Mouse (Mus musculus) CD4-positive helper T cell, adult 2 months (primary cell): ENCODE data around the gene Cnpy3.
"Not testable (repeated sequence)": the region's sequence is repeated elsewhere in the genome, so short reads cannot be mapped to it uniquely, and the experiment has no call there.

Experiments
- DNase-seq: peaks from one replicate; pipeline ENCODE4 v3.0.0-alpha.2; 2012; ENCODE audit warnings: low read depth, missing footprints, low spot score

Cnpy3 gene

DNA sequence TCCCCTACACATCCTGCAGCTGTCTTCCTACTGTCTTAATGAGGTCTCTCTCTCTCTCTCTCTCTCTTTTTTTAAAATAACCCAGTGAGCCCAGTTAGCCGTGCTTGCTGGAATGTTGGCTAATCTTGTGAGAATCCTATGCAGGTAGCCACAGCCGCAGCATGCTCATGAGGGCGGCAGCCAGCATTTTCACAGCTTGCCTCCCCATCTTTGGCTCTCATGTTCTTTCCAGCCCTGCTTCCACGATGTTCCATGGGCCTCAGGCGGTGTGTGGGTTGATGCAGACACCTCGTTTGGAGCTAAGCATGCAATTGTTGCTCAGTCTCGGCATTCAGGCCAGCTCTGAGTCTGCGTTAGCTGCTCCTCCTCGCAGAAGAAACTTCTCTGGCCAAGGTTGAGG, 12.9 kb upstream of the Cnpy3 start:
- not testable (repeated sequence) for DNase-seq

DNA sequence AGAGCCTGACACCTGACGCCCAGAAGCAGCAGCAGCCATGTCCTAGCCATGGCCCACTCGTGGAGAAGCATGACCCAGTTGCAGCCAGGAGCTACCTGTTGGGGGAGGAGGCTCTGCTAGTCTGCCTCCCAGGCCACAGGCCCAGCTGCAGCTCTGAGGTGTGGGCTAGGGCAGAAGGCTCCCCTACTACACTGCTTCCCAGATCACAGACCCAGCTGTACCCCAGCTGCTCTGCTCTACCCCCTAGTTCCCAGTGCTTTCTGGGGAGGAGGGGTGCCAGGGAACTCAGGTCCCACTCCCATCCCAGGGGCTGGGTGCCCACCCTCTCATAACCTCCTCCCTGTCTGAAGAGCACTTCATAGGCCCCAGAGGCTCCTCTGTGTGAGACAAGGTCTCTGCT, 11.5 kb upstream of the Cnpy3 start, which contains the start of gene Ptcra:
Gene Ptcra (minus strand): TSS at position 169 of the 400 bp plus-strand sequence.
- DNase-seq = no peak

DNA sequence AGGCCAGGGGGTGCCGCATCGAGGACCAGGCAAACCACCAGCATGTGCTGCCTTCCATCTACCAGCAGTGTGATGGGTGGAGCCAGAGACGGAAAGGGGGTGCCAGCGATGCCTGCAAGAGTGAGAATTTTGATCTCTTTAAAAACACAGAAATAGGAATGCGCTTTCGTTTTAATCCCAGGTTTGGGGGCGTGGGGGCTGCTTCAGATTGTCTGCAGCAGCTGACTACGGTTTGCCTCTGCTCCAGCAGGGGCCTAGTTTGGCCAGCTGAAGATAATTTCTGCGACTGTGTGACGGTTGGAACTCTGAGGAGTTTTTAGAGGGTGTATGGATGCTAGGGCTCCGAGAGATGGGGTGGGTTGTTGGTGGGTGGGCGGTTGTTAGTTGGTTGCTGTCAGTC, 6.7 kb upstream of the Cnpy3 start:
- DNase-seq = no peak

DNA sequence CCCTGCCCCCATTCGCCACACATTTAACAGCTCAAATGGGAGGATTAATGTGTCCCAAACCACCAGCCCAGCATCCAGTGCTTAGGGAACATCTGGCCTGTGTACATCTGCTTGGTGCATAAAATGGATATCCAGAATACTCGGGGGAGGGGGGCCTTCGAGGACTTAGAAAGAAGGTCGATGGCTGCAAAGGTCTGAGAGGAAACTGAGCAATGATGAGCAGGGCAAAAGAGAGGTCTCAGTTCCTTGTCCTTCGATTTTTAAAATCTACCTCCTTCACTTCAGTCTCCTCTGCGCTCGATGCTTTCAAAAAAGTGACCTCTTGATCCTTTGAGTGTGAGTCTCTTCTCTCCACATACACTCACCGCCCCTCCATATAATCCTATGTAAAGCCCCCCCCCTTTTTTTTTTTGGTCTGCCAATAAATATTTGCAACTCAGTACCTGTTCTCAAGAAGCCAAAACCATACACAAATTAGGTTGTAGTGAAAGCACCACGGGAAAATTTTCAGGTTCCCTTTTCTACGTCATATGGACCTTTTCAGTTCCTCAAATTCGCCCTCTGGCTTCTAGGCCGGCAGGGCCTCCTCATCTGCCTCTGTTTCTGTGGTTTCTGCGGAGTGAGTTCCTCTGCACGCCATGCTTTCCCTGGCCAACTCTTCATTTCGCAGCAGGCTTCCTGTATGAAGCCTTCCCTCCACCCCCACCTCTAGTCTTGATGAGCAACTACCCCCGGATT, 789 bp downstream of the Cnpy3 start:
- DNase-seq = peak; percentile 85

DNA sequence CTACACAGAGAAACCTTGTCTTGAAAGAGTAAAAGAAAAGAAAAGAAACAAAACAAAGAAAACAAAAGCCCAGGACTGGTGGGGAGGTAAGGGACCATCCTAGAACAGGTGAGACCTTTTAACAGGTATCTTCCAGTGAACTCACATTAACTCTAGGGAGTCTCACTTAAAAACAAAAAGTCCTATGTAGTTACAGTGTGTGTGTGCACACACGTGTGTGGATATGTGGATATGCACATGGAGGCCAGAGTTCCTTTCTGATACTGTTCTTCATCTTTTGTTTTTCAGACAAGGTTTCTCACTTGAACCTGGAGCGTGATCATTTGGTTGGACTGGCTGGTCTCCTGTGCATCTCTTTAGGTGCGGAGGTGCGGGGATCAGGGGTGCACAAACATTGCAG, 1.4 kb downstream of the Cnpy3 start:
- DNase-seq = no peak

DNA sequence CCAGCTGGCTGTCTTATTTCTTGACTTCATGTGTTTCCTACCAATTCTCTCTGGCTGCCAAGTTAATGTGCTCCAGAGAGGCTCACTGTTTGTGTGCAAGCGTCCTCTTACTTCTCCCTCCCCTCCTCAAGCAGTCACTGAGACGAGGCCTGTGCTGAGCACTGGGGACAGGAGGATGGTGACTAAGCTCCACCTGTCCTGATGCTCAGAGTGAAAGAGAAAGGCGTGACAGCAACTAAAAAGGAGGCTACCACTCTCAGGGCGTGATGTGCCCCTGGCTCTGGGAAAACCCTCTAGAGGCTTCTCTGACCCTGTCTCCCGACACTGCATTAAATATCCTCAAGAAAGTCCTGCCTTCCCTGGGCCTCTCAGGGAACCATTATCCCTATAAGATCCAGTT, 2.7 kb downstream of the Cnpy3 start:
- DNase-seq = no peak

GRCm38 (mm10) chr17:46747806-46748205, 4.2 kb downstream of the Cnpy3 start:
- no peak for DNase-seq

DNA sequence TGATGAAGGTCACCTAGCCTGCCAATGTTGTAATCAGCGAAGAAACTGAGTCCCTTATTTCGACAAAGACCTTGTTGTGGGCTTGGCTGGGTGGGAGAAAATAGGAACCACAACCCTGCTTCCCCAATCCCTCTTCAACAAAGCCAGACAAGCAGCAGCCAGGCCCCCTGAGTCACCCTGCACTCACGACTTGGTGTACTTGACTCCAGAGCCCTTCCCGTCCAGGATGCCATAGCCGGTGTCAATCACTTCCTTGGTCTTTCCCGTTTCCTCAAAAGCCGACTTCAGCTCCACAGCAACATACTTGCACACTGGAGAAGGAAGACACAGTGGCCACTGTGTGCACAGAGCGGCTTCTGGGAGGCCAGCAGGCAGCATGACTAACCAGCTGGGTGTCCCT, 4.8 kb downstream of the Cnpy3 start:
- DNase-seq = no peak

- no peak for DNase-seq
Observed at GRCm38 (mm10) chr17:46745506-46745905, 6.5 kb downstream of the Cnpy3 start.

GRCm38 (mm10) chr17:46742986-46743385, 9.0 kb downstream of the Cnpy3 start:
- no peak for DNase-seq

GRCm38 (mm10) chr17:46741305-46741704, 10.7 kb downstream of the Cnpy3 start:
- no peak for DNase-seq

GRCm38 (mm10) chr17:46736160-46736559, 15.9 kb downstream of the Cnpy3 start:
- peak; percentile 34 for DNase-seq

DNA sequence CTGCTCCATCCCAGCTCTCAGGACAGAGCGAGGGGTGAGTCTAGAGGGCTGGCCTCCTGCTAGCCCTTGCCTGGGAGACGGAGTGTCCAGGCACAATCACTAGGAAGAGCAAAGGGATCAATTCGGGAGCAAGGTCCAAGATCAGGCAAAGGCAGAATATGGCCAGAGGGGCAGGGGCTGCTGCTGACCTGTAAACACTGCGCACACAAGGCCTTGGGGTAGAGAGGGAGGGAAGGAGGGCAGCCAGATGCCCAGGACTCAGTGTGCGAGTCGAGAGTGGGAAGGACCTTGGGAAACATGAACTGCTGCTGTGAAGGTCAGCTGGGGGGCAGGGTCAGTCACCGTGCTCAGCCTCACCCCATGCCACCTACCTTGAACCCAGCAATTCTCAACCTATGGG, 16.7 kb downstream of the Cnpy3 start:
- DNase-seq = no peak

- no peak for DNase-seq
Observed at GRCm38 (mm10) chr17:46734055-46734454, 18.0 kb downstream of the Cnpy3 start.

- no peak for DNase-seq
Observed at GRCm38 (mm10) chr17:46728904-46729318, 23.1 kb downstream of the Cnpy3 start, which contains the start of gene Gnmt. Gnmt (minus strand) TSS chr17:46729168.

DNA sequence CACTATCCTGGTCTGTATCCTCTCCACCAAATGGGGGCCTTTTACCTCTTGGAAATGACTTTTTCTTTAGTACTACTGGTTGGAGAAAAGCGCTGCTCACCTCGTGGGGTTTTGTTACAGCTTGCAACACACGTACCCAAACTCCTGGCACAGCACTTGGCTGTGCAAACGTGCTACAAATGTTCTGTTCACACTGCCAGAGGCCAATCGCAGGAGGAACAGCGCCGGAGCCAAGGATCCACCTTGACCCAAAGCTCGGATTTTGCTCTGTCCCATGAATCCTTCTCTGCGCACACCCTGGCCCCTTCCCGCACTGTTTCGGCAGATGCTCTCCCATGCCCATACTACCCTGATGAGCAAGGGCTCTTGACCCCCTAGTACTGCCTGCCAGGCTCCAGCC, 23.5 kb downstream of the Cnpy3 start:
- no peak for DNase-seq

- no peak for DNase-seq
Observed at GRCm38 (mm10) chr17:46728021-46728420, 24.0 kb downstream of the Cnpy3 start.

GRCm38 (mm10) chr17:46727271-46727670, 24.7 kb downstream of the Cnpy3 start:
- no peak for DNase-seq

- no peak for DNase-seq
Observed at GRCm38 (mm10) chr17:46725731-46726645, 26.0 kb downstream of the Cnpy3 start.

- DNase-seq = peak; percentile 65
Observed at GRCm38 (mm10) chr17:46725273-46725672, 26.7 kb downstream of the Cnpy3 start.

GRCm38 (mm10) chr17:46724477-46725084, 27.4 kb downstream of the Cnpy3 start:
- DNase-seq = no peak

GRCm38 (mm10) chr17:46721077-46721476, 30.9 kb downstream of the Cnpy3 start:
- DNase-seq = no peak
